Mouse (Mus musculus) layer of hippocampus, adult 8-10 months (tissue): ENCODE measurements around the gene Icmt. TPM values are rescaled to one million over a fixed set of nuclear protein-coding genes. Genes with fewer than 3 reads are reported as not detected.

ENCODE experiments used
- DNase-seq, 2 experiments: peaks; one replicate each; pipeline ENCODE4 v3.0.0; 2022; ENCODE audit warnings: low spot score in 2 of 2
- total RNA-seq, 4 experiments: library from RNA; stranded (reverse); gene quantifications; 2 replicates each; pipeline ENCODE4 v1.2.4; 2022

The Icmt gene
- total RNA-seq, 4 experiments from 2014 or later: 38.0 to 52.1 (median 47.0) TPM

DNA sequence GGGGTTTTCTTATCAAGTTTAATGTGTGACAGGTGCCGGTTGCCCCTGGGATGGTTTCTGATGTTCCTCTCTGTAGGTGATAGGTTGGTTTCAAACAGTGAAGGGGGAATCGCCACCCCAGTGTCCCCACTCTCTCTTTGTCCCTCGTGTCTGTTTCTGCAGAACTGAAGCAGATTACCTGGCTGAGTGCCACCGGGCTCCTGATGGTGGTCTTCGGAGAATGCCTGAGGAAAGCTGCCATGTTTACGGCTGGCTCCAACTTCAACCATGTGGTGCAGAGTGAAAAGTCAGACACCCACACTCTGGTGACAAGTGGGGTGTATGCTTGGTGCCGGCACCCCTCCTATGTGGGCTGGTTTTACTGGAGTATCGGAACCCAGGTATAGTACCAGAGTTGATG lies 3.3 kb downstream of the Icmt start:
- no peak for DNase-seq

DNA sequence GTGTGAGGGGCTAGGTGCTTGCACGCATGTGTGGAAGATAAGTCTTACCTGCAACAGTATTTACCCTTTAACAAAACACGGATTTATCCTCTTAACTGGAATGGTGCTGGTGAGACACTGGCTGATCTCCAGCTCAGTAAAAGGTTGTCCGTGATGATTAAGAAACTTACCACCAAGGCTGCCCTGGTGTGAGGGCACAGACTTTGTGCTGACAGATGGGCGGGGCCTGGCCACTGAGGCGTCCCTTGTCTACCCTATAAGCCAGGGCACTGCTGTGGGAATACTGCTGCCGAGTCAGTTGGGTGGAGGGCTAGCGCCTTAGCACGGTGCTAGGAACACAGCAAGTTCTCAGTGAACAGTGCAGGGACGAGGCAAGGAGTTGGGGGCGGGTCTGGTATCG lies 5.0 kb downstream of the Icmt start:
- no peak for DNase-seq

DNA sequence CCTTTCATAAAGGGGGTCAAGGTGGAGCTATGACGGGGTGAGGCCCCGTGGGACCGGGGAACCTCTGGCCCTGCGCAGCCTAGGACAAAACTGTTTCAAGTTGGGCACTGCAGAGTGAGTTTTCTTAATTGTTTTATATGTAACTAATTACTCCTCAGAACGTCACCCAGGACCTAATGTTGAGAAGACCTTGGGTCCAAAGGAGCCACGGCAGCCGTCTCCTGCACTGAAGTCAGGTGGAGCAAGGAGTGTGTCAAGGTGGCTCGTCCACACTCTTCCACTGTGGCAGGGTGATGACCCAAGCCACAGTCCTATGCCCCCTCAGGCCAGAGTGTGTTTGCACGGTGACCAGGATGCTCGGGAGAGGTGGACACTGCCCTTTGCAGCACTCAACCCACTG lies 6.1 kb downstream of the Icmt start:
- DNase-seq: no peak

DNA sequence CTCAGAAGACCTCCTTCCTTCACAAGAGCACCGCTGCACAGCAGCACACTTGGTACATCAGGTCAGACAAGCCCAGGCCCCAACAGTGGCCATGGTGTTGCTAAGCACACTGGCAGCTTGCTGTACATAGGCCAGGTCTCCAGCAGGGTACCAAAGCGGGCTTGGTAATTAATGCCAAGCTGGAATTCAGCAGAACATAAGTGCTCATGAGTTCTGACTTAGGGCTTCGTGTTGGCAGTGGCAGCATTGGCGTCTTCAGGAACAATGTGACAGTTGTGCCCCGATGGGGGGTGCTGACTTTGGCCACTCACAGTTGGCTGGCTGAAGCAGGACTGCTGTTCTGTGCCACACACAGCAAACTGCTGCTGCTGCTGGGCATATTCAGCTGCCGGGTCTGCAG lies 7.7 kb downstream of the Icmt start:
- DNase-seq: no peak

DNA sequence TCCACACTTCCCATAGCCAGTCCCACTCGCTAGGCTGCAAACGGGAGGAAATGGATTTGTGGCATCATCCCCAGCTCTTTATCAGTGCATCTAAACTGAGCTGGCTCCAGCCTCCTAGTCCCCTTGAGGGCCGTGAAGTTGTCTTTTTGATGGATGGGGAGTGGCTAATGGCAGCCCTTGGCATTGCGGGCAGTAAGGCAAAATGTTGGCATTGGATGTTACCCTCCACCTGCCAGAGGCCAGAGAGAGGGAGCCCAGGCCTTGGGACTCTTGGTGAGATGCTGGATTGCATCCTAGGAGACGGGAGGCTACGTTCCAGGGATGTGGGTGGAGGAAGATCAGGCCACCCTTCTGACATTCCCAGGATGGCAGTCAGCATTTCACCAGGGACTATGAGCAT lies 9.0 kb downstream of the Icmt start:
- DNase-seq: no peak

DNA sequence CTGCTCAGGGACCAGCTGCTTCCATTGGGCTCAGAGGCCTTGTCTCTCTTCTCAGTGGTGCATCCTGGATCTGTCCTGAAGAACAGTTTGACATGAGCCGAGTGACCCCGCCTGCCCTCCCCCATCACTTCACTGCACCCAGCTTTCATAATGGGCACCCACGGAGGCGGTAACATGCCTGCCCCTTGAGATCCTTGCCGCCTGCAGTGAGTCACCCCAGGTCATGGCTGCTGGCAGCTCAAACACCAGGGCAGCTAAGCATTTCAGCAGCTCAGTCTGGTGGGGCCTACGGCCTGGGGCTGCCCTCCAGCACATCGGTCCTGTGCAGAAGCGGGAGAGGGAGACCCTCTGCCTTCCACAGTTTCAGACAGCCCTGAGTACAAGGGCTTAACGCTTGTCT lies 10.5 kb downstream of the Icmt start:
- DNase-seq: no peak

DNA sequence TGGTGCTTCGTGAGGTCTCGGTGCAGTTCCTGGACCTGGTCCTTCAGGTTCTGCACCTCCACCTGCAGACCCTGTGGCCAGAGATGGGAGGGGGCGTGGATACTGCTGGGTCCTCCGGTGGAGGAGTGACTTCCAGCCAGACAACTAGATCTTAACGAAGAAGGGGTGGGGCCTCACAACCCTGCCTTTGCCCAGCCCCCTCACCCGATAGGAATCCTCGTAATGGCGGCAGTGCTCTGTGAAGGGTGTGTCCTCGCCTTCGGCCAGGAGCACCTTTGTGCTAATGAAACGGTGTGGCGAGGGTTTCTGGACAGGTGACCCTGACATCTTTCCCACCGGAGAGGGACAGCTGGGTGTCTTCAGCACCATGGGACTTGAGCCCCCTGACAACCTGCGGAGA lies 15.2 kb downstream of the Icmt start:
- no peak for DNase-seq

DNA sequence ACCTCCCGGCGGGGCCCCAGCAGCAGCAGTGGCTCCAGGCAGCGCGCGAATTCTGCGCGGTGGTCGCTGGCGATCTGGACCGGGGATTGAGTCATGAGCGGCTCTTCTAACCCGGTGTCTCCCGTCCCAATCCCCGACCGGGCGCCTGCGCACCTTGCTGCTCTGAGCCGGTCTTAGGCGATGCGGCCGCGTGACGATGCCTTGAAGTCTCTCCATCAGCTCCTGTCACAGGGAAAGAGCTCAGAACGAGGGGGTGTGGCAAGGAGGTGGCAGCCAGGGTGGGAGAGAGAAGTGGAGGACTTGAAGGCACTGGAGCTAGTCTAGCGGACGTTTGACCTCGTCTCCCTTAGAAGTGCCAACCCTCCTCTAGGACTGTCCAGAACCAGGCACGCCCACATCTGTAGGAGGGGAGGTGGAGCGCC lies 16.2 kb downstream of the Icmt start:
- DNase-seq: no peak

DNA sequence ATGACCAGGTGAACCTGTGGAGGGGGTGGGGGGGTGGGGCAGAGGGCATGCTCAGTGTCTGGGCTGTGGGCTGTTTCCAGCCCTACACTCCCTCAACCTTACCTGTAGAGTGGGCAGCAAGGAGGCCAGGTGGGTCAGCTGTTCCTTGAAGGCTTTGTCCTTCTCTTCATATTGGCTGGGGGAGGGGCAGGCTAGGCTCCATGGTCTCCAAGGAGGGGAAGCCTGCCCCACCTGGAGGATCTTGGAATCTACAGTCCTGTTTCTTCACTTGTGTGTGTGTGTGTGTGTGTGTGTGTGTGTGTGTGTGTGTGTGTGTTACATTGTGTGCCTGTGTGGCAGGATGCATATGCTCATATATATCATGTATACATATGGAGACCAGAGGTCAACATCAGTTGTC lies 16.9 kb downstream of the Icmt start:
- no peak for DNase-seq

DNA sequence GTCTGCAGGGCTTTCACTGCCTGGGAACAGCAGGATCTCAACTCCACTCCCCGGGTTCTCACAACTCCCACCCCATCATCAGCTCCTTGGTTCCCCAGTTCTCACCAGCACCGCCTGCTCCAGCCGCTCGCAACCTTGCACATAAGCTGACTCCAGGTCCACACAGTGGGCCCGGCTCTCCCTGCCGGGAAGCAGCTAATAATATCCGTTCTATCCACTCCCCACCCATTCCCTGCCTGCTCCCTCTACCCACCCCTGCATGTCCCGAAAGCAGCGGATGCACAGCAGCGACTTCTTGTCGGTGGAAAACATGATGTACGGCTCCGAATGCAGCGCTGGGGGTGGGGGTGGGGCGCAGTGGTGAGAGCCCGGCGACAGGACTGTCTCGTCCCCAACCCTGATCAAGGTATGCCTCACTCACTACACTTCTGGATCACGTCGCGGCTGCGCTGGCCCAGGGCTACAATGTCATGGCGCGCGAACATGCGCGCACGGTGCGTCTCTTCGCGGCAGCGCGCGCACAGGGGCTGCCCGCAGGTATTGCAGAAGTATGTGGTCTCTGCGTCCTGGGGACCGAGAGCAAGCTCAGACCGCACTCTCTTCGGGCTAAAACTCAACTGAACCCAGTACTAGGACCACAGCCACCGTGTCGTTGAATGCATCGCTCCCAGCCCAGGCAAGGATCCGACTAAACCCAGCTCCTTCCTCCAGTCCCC lies 18.6 kb downstream of the Icmt start:
- no peak for DNase-seq

DNA sequence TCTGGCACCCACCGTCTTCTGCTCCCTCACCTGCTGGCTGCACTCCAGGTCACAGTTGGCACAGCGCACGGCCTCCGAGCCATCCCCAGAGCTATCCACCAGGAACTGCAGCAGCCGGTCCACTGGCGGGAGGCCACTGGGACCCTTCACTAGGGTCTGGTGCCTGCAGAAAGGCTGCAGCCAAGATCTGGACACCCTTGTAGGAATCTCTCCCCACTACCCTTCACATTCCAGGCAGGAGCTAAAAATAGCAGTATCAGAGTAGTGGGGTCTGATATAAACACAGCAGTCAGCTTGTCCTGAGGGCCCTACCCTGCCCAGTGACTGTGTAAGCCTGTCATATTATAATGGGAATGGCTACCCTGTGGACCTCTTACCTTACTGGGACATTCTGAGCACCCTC lies 20.6 kb downstream of the Icmt start:
- DNase-seq: no peak

DNA sequence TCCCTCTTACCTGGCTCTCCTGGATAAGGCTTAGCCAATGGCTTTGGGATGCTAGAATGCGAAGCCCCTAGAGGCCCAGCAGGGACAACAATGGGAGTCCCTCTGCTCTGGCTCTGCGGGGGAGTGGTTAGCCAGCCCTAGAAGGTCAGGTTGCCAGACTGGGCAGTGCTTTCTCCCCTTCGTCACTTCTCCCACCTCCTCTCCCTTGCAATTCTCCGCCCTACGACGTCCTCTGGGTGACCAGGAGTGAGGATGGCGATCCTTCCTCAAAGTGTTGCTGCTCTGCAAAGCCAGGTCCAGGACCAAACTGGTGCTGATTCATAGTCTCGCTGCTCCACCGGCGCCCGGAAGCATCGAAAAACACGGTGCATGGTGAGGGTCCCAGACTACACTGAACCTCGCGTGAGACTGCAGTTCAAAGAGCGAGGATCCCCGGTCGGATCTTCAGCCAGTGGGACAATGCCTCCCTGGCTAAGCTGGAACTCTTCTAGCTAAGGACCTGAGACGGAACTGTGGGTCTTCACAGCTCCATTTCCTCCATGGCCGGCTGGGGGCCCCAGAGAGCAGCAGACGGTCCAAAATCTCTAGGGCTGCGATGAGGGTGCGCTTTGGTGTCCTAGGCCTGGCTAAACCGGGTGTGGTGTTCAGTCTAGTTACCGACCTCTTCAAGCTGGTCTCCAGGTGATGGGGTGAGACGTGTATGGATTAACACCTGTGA lies 21.6 kb downstream of the Icmt start, which contains the start of gene Rnf207:
Gene Rnf207 (minus strand): TSS at position 477 of the 718 bp plus-strand sequence.
- DNase-seq: no peak

DNA sequence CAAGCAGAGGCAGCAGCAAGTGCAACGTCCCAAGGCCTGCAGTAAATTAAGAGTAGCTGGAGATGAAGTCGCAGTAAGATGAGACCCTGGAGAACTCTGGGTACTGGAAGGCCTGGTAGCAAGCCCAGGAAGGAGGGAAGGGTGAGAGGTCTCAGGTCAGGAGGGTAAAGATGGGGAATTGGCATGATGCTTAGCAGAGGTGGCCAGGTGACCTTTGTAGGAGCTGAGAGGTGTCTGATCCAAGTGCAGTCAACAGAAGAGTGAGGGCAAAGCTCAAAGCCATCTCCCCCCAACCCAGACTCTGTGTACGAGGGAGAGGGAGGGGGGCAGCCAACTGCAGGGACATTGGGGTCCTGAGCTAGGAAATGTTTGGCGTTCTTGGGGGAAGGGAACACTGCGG lies 24.4 kb downstream of the Icmt start:
- DNase-seq: no peak

DNA sequence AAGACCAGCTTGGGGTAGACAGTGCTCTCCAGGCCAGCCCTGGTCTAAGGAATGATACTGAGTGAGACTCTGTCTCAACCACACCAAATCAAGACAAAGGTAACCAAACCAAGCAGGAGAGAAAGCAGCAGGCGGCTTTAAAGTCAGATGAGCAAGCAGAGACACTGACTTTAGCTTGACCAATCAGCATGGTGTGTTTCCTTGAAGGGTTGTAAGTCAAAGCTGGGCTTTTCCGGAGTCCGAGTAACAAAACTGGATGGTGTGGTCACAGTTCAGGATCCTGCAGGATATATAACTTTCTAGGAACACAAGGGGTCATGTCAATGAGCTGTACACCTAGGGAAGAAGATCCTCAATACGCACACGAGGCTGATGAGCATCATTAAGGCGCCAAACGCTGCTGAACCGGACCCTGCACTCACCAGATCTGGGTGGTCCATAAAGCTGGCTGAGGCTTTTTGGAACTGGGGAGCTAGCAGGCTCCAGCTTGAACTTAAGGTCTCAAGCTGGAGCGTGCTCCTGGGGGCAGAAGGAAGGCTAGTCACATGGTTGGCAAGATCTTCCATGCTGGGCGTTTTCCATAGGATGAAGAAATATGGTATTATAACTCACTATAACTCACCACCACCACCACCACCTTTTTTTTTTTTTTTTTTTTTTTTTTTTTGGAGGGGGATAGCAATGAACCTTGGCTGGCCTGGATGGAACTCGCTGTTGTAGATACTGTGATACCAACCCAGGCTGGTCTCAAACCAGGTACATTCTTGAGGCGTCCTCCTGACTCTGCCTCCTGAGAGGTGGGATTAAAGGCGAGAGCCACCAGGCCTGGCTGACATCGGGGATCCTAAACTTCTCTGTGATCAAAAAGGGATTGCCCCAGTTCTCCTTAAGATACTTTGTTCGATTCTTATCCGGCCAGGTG lies 27.9 kb downstream of the Icmt start:
- no peak for DNase-seq

DNA sequence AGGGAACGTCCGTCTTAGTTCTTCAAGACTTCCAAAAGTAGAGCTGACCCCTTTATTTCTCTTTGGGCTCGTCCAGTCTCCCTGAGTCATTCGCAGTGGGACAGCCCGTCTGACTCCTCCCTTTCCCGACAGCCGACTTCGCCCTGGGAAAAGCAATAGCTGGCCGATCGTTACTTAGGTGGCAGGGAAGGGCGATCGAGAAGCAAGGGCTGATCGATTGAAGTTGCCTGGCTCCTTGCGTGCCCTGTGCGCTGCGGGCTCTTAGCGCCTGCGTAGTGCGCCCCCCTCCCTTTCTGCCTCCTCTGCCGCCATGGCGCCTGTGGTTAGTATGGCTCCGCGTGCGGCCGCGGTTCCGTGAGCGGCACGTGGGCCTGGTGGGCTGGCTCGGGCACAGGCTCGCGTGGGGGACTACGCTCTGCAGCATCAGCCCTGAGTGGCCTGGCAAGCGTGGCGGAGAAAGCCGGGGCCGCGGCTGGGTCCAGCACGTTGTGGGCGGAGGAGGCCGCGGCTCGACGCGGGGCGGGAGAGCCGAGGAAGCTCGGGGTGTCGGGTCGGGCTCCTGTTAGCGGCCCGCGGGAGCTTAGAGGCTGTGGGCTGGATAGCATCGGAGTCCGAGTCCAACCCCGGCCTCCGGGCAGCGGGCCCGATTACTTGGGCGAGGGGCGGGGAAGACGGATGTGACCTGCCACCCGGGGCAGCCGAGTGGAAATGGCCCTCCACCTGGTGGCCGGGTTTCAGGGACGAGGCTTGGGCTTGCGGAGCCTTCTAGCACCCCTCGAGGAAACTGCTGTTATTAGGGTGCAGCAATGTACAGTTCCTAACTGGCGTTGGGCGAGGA lies 28.8 kb downstream of the Icmt start, which contains the start of gene Rpl22:
Gene Rpl22 (plus strand): TSS at position 169 of the 838 bp plus-strand sequence.
- DNase-seq: peak; percentile 95 to 96

DNA sequence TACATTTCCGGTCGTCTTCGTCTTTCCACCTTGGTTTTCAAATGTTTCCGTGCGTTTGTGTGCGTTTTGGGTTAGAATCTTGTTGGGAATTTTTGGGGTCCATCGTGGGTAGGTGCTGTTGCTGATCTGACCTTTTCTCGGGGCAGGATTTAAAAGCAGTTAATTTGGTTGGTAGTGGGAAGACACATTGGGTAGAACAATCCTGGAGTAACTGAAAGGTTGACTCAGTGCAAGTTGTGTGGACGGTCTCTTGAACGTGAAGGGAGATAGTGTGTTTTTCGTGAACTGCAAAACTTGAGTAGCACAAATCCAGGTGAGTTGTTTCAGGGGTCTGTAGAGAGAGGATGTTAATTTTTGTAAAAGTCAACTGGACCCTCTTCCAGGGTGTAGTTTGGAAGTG lies 29.5 kb downstream of the Icmt start:
- DNase-seq: no peak

DNA sequence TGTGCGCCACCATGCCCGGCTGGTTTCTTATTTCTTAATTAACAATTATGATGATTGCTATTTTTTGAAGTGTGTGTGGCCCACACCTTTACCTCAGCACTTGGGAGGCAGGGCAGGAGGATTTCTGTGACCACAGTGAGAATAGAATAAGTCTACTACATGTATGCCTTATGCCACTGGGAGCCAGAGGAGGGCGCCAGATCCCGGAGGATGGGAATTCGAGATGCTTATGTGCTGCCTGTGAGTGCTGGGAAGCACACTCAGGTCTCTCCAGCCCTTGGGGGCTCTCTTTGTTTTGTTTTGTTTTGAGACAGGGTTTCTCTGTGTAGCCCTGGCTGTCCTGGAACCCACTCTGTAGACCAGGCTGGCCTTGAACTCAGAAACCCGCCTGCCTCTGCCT lies 31.7 kb downstream of the Icmt start:
- no peak for DNase-seq

DNA sequence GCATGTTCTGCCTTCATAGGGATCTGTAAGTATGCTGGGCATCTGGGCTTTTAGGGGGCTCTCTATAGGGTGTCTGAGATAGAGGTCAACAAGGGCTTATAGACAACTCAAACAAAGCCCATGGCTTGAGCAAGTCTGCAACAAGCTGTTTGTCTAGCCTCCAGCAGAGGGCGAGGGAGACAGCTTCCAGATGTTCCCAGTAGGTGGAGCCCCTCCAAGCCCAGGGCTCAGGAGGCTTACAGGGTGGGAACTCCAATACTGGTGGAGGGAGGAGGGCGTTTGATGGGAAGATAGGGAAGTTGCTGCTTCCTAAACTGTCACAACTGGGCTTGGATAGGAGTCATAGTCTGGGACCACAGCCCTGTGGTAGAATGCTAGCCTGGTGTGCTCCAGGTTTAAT lies 35.9 kb downstream of the Icmt start:
- peak in 1 of 2 experiments; percentile 62 for DNase-seq

DNA sequence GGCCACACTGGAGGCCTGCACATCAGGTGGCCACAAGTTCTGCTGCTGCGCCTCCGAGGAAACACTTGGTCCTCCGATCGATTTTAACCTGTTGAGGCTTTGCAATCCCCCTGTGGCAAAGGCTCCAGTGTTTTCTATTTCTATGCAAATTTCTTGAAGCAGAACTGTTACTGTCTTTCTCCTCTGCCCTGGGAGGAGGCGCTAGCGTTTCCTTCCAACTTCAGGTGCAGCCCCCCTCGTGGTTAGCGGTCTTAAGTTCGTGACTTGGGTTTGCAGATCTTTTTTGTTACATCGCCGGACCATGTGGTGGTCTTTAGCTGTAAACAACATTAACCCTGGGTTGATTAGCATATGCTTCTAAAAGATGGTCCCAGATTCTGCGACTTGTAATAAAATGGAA lies 36.6 kb downstream of the Icmt start:
- DNase-seq: no peak

DNA sequence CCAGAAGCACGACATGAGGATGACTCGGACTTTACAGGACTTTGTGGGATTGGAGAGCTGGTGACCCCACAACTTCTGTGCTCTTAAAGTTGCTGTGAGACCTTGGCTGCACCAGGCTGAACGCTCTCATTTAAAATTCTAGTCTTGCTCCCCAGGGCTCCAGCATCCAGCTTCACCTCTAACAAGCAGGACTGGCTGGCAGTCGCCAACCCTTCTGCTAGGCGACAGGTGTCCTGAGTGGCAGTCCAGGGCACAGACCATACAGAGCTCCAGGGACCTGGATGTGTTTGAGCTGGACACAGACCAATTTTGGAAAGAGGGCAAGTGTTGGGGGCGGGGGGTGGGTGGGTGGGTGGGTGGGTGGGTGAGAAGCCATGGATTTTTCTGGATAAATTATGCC lies 40.7 kb downstream of the Icmt start:
- no peak for DNase-seq
